ENCODE assay signal across 29 mouse cellular contexts in the genomic region with DNA sequence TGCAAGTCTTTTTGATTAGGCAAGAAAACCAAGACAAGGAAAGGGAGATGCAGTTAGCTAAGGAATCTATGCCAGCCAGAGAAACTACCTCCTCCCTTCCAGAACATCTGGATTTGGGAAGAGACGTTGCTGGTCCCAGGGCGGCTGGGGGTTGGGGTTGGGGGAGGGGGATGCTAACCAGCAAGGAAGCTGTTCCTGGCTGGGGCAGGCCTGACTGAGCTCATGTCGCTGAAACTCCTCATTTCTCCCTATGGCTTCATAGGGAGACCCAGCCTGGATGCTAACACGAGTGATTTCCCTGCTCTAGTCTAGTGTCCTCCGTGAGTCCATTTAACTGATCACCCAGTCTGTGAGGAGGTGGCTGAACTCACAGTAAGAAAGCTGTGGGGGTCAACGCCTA. TPM values are rescaled to one million over a fixed set of nuclear protein-coding genes. Genes with fewer than 3 reads are reported as not detected.
DNase-seq lines count a peak whose midpoint lies in the region; ATAC-seq lines count a peak whose summit lies in the region.
"Had no signal": no experiment of that assay in that cellular context is flagged by ENCODE, and none has a peak within 500 bp of the region (broad histone marks: within the 10 kb centered on the region; RNA-seq: fewer than 3 reads in every experiment).

No protein-coding gene starts in this region.

- H3K4me2 ChIP-seq in embryonic facial prominence, embryonic 11.5 days (ENCODE audit: low read depth, low read length): no peak overlapping the region
- H3K4me2 ChIP-seq: forebrain, embryonic 15.5 days; heart, embryonic 11.5 days; limb, embryonic 15.5 days; lung, embryonic 14.5 days; midbrain, embryonic 15.5 days; neural tube, embryonic 13.5 days had no signal

- no peaks in the 10 kb centered on the region for H3K36me3 ChIP-seq in embryonic facial prominence, embryonic 11.5 days (replicated peaks; ENCODE audit: control insufficient read depth, insufficient read depth, low read depth, low read length)
- H3K36me3 ChIP-seq in limb, embryonic 10.5 days: no peaks in the 10 kb centered on the region
- H3K36me3 ChIP-seq: forebrain, embryonic 15.5 days; limb, embryonic 15.5 days; midbrain, embryonic 15.5 days; neural tube, embryonic 13.5 days had no signal

- peak overlapping the region; percentile 25; the same call in 1 of the 2 replicates for H3K27ac ChIP-seq in embryonic facial prominence, embryonic 11.5 days (replicated peaks; ENCODE audit: low read depth, low read length)
- H3K27ac ChIP-seq in limb, embryonic 10.5 days: peak overlapping the region; percentile 81
- H3K27ac ChIP-seq: forebrain, embryonic 15.5 days; kidney, postnatal 0 days; limb, embryonic 15.5 days; liver, embryonic 14.5 days; midbrain, embryonic 15.5 days; neural tube, embryonic 13.5 days had no signal

- H3K4me3 ChIP-seq in embryonic facial prominence, embryonic 11.5 days (ENCODE audit: low read depth, low read length): no peak overlapping the region
- H3K4me3 ChIP-seq in limb, embryonic 10.5 days: 0 out of 2 replicates have a peak overlapping the region, but pooled peaks have one; percentile 6
- H3K4me3 ChIP-seq: forebrain, embryonic 15.5 days; limb, embryonic 15.5 days; megakaryocyte, embryonic 14.5 days; midbrain, embryonic 15.5 days; neural tube, embryonic 13.5 days had no signal

- H3K4me1 ChIP-seq in embryonic facial prominence, embryonic 11.5 days (ENCODE audit: control insufficient read depth, insufficient read depth, low read length): no peaks in the 10 kb centered on the region
- H3K4me1 ChIP-seq in limb, embryonic 10.5 days: peaks cover 28% of the 10 kb centered on the region
- H3K4me1 ChIP-seq: forebrain, embryonic 15.5 days; limb, embryonic 15.5 days; megakaryocyte, embryonic 14.5 days; midbrain, embryonic 15.5 days had no signal

- H3K27me3 ChIP-seq in embryonic facial prominence, embryonic 11.5 days (ENCODE audit: control insufficient read depth, insufficient read depth, low read length): peaks cover 18% of the 10 kb centered on the region
- peaks cover 35% of the 10 kb centered on the region for H3K27me3 ChIP-seq in limb, embryonic 10.5 days (ENCODE audit: low read depth, poor library complexity, severe bottlenecking)

- peak; percentile 73; the same call in 1 of the 2 replicates for ATAC-seq in embryonic facial prominence, embryonic 11.5 days (replicated peaks; ENCODE audit: insufficient number of reproducible peaks, low FRiP score, low TSS enrichment, low read depth)
- ATAC-seq: forebrain, embryonic 15.5 days; midbrain, embryonic 15.5 days had no signal

- 2% methylated on average over 6 of the region's 6 CpGs for whole genome bisulfite sequencing in embryonic facial prominence, embryonic 11.5 days
- 5% methylated on average over 6 of the region's 6 CpGs for WGBS in limb, embryonic 10.5 days

- peak overlapping the region; percentile 5; the same call in 1 of the 2 replicates for H3K9ac ChIP-seq in embryonic facial prominence, embryonic 11.5 days (replicated peaks; ENCODE audit: low read length)
- H3K9ac ChIP-seq: forebrain, embryonic 15.5 days; limb, embryonic 15.5 days; liver, embryonic 14.5 days; lung, embryonic 14.5 days; midbrain, embryonic 15.5 days; neural tube, embryonic 13.5 days had no signal

- peak; percentile 28 for DNase-seq in embryo, embryonic 10 days (ENCODE audit: low spot score)
- DNase-seq in embryo, embryonic 9.5 days (ENCODE audit: extremely low spot score): no peak
- DNase-seq in NIH3T3 (ENCODE audit: low read depth): peak; percentile 33
- DNase-seq in embryonic facial prominence, embryonic 11.5 days (ENCODE audit: low spot score): peak; percentile 80
- DNase-seq in limb, embryonic 10.5 days (ENCODE audit: low spot score): peak; percentile 64
- no peak for DNase-seq in frontal cortex, postnatal 14 days (ENCODE audit: low spot score in 2 of 2)
- DNase-seq in cerebellum, adult 11 months: no peak
- no peak for DNase-seq in adrenal gland, adult (ENCODE audit: inconsistent age in 2 of 2, low spot score in 1 of 2)
- DNase-seq: adrenal gland, postnatal 25 days; cerebellum, postnatal 10 days; gastrocnemius, postnatal 14 days; heart, adult 11 months; kidney, adult 2 months; lung, embryonic 14.5 days; right cerebral cortex, adult 18-20 months; right cerebral cortex, postnatal 4 days; thymus, postnatal 25 days had no signal

- no peaks in the 10 kb centered on the region for H3K9me3 ChIP-seq in embryonic facial prominence, embryonic 11.5 days (replicated peaks; ENCODE audit: control insufficient read depth, low read length)
- H3K9me3 ChIP-seq in limb, embryonic 10.5 days (replicated peaks): no peaks in the 10 kb centered on the region
- H3K9me3 ChIP-seq: forebrain, embryonic 15.5 days; limb, embryonic 15.5 days; megakaryocyte, embryonic 14.5 days; midbrain, embryonic 15.5 days; neural tube, embryonic 13.5 days had no signal

RNA-seq across cellular contexts. Expression of gene Pou5f1, which starts 3.6 kb away (rescaled TPM):
- polyA plus RNA-seq in embryonic facial prominence, embryonic 11.5 days (2014; fragmentation: Nextera tagmentation; extraction: Ambion mirVana): 0.15 TPM in 1 of 2 replicates, not detected in the other
- not detected in 2 replicates for polyA plus RNA-seq in limb, embryonic 10.5 days (2016; fragmentation: Nextera tagmentation; extraction: Ambion mirVana)
- polyA plus RNA-seq: brain, embryonic 14.5 days; cortical plate, adult 2 months; forebrain, embryonic 15.5 days; heart, embryonic 11.5 days; heart, postnatal 0 days; hindbrain, embryonic 11.5 days; kidney, adult 2 months; kidney, postnatal 0 days; limb, embryonic 15.5 days; liver, embryonic 14.5 days; lung, embryonic 14.5 days; neural tube, embryonic 13.5 days had no signal

RNA-seq across cellular contexts. Expression of gene Tcf19, which starts 14.4 kb away (rescaled TPM):
- 59.0 and 62.2 TPM in 2 replicates for polyA plus RNA-seq in embryonic facial prominence, embryonic 11.5 days (2014; fragmentation: Nextera tagmentation; extraction: Ambion mirVana)
- polyA plus RNA-seq in limb, embryonic 10.5 days (2016; fragmentation: Nextera tagmentation; extraction: Ambion mirVana): 38.8 and 52.0 TPM in 2 replicates

RNA-seq across cellular contexts. Expression of gene Cchcr1, which starts 14.7 kb away (rescaled TPM):
- 11.4 and 11.8 TPM in 2 replicates for polyA plus RNA-seq in embryonic facial prominence, embryonic 11.5 days (2014; fragmentation: Nextera tagmentation; extraction: Ambion mirVana)
- 24.9 and 25.5 TPM in 2 replicates for polyA plus RNA-seq in limb, embryonic 10.5 days (2016; fragmentation: Nextera tagmentation; extraction: Ambion mirVana)

RNA-seq across cellular contexts. Expression of gene Psors1c2, which starts 30.8 kb away (rescaled TPM):
- 0.60 and 1.0 TPM in 2 replicates for polyA plus RNA-seq in embryonic facial prominence, embryonic 11.5 days (2014; fragmentation: Nextera tagmentation; extraction: Ambion mirVana)
- polyA plus RNA-seq in limb, embryonic 10.5 days (2016; fragmentation: Nextera tagmentation; extraction: Ambion mirVana): 1.4 TPM in 2 replicates
- polyA plus RNA-seq: heart, embryonic 11.5 days had no signal

RNA-seq across cellular contexts. Expression of gene H2-Q10, which starts 32.3 kb away (rescaled TPM):
- polyA plus RNA-seq in embryonic facial prominence, embryonic 11.5 days (2014; fragmentation: Nextera tagmentation; extraction: Ambion mirVana): 0.18 TPM in 2 replicates
- polyA plus RNA-seq in limb, embryonic 10.5 days (2016; fragmentation: Nextera tagmentation; extraction: Ambion mirVana): 0.51 and 0.53 TPM in 2 replicates
- polyA plus RNA-seq: neural tube, embryonic 13.5 days had no signal

Comparison
In these comparisons a context has a peak if more than half of its experiments do, and no peak if none do; other contexts are left out.
1. DNase-seq: peak in embryo, embryonic 10 days (single experiment), NIH3T3 (single experiment), embryonic facial prominence, embryonic 11.5 days (single experiment) and limb, embryonic 10.5 days (single experiment); none in embryo, embryonic 9.5 days (single experiment), frontal cortex, postnatal 14 days (0 of 2), cerebellum, adult 11 months (single experiment) and adrenal gland, adult (0 of 2).